Mouse (Mus musculus) E14TG2a.4 (cell line): ENCODE results near the gene Rhbdl1.

Experiments
- CTCF ChIP-seq: conservative IDR thresholded peaks from 2 replicates; pipeline ENCODE4 v1.5.1; 2014; ENCODE audit warnings: low read length
- NANOG ChIP-seq: IDR thresholded peaks from 2 replicates; pipeline ENCODE4 v1.6.1; 2014; ENCODE audit warnings: borderline replicate concordance, low read length, mixed read lengths
- POU5F1 ChIP-seq: IDR thresholded peaks from 2 replicates; pipeline ENCODE4 v1.6.1; 2014; ENCODE audit warnings: low read length, borderline replicate concordance

GRCm38 (mm10) chr17:25872676-25873075 lies 35.6 kb upstream of the Rhbdl1 start:
- TF ChIP-seq CTCF = no peak
- no peak for TF ChIP-seq NANOG
- TF ChIP-seq POU5F1 = no peak
